Mouse (Mus musculus) layer of hippocampus, adult 2 months (tissue): Measurements from ENCODE around the gene Dph3. TPM values are rescaled to one million over a fixed set of nuclear protein-coding genes. Genes with fewer than 3 reads are reported as not detected.
A peak's percentile ranks its signal among the peaks of the same experiment; 100 is the strongest.
"Not testable (repeated sequence)": the region's sequence is repeated elsewhere in the genome, so short reads cannot be mapped to it uniquely, and the experiment has no call there.

ENCODE experiments used
- DNase-seq, 2 experiments: peaks; one replicate each; pipeline ENCODE4 v3.0.0; 2022; ENCODE audit warnings: low spot score in 2 of 2
- H3K27ac ChIP-seq: fragments of 200-600 bp; 2 replicates; pipeline ENCODE4 v1.8.1; 2022
- H3K4me3 ChIP-seq: fragments of 200-600 bp; 2 replicates; pipeline ENCODE4 v1.8.1; 2022; ENCODE audit warnings: mild to moderate bottlenecking
- CTCF ChIP-seq: fragments of 200-600 bp; conservative IDR thresholded peaks from 2 replicates; pipeline ENCODE4 v1.8.1; 2022; ENCODE audit warnings: antibody characterized with exemption, mild to moderate bottlenecking, moderate library complexity
- total RNA-seq, 2 experiments: library from RNA; stranded (reverse); gene quantifications; 2 replicates each; pipeline ENCODE4 v1.2.3; 2021

Dph3 gene
- total RNA-seq, 2 experiments from 2014 or later = 31.8 to 35.9 TPM

GRCm38 (mm10) chr14:32097691-32098090 lies 12.2 kb upstream of the Dph3 start:
- no peak for DNase-seq
- no peak overlapping the region for H3K4me3 ChIP-seq
- H3K27ac ChIP-seq = no peak overlapping the region
- no peak for TF ChIP-seq CTCF

- no peak overlapping the region for H3K27ac ChIP-seq
- no peak for TF ChIP-seq CTCF
- no peak overlapping the region for H3K4me3 ChIP-seq
- DNase-seq = no peak
Observed at GRCm38 (mm10) chr14:32096740-32097139, 11.2 kb upstream of the Dph3 start.

DNA sequence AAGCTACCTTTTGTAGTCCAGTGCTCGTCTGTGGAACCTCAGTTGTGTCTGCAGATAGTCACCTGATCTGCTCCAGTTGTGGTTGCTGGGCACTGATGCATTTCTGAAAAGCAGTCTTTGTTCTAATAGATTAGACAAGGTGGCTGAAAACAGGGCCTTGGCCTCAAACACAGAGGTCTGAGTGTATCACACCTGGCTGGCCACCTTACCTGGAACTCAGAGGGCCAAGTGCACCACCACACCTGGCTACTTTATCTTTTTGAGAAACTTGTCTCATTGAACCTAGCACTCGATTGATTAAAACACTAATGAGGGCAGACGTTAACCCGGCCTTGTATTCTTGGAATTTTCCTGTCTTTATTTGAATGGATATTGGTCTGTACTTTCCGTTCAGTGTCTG lies 10.1 kb upstream of the Dph3 start:
- no peak for TF ChIP-seq CTCF
- no peak for DNase-seq
- H3K27ac ChIP-seq = no peak overlapping the region
- no peak overlapping the region for H3K4me3 ChIP-seq

- no peak overlapping the region for H3K4me3 ChIP-seq
- DNase-seq = no peak
- H3K27ac ChIP-seq = no peak overlapping the region
- no peak for TF ChIP-seq CTCF
Observed at GRCm38 (mm10) chr14:32093500-32094117, 8.1 kb upstream of the Dph3 start.

DNA sequence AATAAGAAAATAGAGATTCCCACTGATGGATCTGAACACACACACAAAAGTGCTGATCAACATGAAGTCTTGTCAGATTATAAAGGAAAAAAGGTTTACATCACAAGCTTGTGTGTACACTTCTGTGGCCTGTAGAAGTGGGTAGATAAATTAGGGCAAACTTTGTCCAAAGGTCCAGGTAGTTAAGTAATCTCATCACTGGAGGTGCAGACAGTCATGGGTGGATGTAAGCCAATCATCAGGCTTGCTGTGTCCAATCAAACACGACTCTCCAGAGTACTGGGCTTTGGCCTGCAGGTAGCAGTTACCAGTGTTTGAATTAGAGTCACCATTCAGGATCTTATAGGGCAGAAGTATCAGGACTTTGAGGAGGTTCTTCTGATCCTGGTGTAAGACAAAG lies 7.5 kb upstream of the Dph3 start:
- DNase-seq = no peak
- H3K4me3 ChIP-seq = no peak overlapping the region
- no peak for TF ChIP-seq CTCF
- H3K27ac ChIP-seq = no peak overlapping the region

DNA sequence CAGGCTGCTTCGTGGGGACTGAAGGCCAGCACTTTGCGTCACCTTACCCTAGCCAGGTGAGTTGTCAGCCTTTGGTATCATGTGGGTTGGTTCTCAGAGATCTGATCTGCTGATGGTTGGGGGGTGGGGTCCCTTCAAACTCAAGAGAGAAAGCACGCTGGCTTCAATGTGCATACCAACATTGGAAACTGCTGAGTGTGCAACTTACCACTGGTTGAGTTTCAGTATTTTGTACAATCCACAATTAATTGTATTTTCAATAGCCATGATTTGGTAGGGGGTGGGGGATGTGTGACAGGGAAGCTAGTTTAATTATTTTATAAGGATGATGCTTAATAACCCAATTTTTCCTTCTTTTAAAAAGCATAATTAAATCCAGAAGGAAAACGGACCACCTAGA lies 6.2 kb upstream of the Dph3 start:
- Histone ChIP-seq H3K27ac (no peak overlapping the region), H3K4me3 (no peak overlapping the region)
- no peak for TF ChIP-seq CTCF
- DNase-seq = no peak

GRCm38 (mm10) chr14:32091124-32091523 lies 5.6 kb upstream of the Dph3 start:
- Histone ChIP-seq H3K4me3 (no peak overlapping the region), H3K27ac (no peak overlapping the region)
- TF ChIP-seq CTCF = no peak
- no peak for DNase-seq

DNA sequence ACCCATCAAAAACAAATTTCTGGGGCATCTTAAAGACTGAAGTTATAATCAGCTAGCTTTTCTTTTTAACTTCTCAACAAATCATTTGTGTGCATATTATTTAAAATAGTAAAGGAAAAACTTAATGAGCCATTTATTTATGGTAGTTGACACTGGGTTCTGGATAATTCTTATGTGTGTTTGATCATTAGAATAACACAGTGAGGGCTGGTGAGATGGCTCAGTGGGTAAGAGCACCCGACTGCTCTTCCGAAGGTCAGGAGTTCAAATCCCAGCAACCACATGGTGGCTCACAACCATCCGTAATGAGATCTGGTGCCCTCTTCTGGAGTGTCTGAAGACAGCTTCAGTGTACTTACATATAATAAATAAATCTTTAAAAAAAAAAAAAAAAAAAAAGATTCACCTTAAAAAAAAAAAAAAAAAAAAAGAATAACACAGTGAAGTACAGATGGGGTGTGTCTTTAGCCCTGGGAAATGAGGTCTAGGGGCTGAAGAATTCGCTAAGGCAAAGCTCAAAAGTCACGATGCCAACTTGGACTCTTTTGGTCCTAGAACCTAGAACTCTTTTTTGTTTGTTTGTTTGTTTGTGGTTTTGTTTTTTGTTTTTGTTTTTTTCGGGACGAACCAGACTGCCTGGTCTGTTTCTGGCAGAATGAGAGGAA lies 2.2 kb upstream of the Dph3 start:
- not testable (repeated sequence) for H3K27ac ChIP-seq, H3K4me3 ChIP-seq, DNase-seq
- TF ChIP-seq CTCF = 0 out of 2 replicates have a peak, but pooled peaks have one; percentile 14

DNA sequence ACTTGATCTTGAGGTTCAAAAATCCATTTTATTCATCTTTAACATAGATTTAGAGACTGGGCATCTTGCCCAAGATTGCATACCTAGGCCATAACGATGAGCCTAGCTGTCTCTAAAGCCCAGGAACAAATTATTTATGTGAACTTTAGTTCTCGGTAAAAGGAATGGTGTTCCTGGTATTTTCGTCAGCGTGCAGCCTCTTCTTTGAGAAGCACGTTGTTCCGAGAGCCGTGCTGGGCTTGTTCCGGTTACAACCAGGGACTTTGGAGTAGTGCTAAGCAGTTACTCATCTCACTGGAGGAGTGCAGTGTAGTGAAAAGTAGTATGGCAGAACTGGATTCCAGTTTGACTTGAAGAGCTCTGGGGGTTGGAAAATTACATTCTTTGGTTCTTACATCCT lies 697 bp upstream of the Dph3 start:
- peak overlapping the region; percentile 98 for H3K27ac ChIP-seq
- no peak for TF ChIP-seq CTCF
- peak overlapping the region; percentile 71 for H3K4me3 ChIP-seq
- DNase-seq = no peak

GRCm38 (mm10) chr14:32084761-32085485 lies 606 bp downstream of the Dph3 start, which contains the start of gene Oxnad1:
Gene Oxnad1, plus strand, starts transcription at chr14:32085374.
- DNase-seq = no peak
- H3K27ac ChIP-seq = peak within 1 kb of the TSS; percentile 98
- no peak for TF ChIP-seq CTCF
- peak within 1 kb of the TSS; percentile 71 for H3K4me3 ChIP-seq

GRCm38 (mm10) chr14:32083466-32083865 lies 2.1 kb downstream of the Dph3 start:
- TF ChIP-seq CTCF = no peak
- DNase-seq = no peak
- no peak overlapping the region for H3K27ac ChIP-seq
- no peak overlapping the region for H3K4me3 ChIP-seq

DNA sequence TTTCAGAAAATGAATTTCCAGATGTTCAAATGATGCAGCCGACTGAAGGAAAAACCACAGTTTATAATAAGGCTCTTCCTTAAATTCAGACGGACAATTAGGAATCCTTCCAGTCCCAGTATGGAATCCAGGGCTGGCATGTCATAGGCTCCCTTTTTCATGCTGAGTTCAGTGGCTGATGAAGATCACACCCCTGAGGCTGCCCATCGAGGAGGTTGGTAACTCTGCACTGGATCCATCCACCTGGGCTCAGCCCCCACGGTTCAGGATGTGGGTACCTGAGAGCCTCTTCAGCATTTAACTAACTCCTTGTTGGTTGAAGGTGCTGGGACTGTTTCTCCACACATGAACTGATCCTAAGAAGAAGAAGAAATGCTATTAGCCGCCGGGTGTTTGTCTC lies 2.6 kb downstream of the Dph3 start:
- DNase-seq = no peak
- TF ChIP-seq CTCF = no peak
- H3K4me3 ChIP-seq = no peak overlapping the region
- no peak overlapping the region for H3K27ac ChIP-seq

- no peak for DNase-seq
- no peak overlapping the region for H3K27ac ChIP-seq
- no peak overlapping the region for H3K4me3 ChIP-seq
- no peak for TF ChIP-seq CTCF
Observed at GRCm38 (mm10) chr14:32081026-32081425, 4.5 kb downstream of the Dph3 start.
